Mouse (Mus musculus) left cerebral cortex, adult 2 months (tissue): ENCODE measurements around the gene Snx1. TPM values are rescaled to one million over a fixed set of nuclear protein-coding genes. Genes with fewer than 3 reads are reported as not detected.
A peak's percentile ranks its signal among the peaks of the same experiment; 100 is the strongest.

Experiments used
- DNase-seq, 2 experiments: peaks; one replicate each; pipeline ENCODE4 v3.0.0; 2021 to 2022; ENCODE audit warnings: low spot score in 2 of 2, mixed read lengths in 1 of 2; ENCODE audit errors: extremely low spot score in 1 of 2
- H3K27ac ChIP-seq: fragments of 200-600 bp; 2 replicates; pipeline ENCODE4 v1.8.1; 2022
- H3K4me3 ChIP-seq: fragments of 200-600 bp; 2 replicates; pipeline ENCODE4 v1.8.1; 2022
- CTCF ChIP-seq: fragments of 200-600 bp; IDR thresholded peaks from 2 replicates; pipeline ENCODE4 v1.8.1; 2022; ENCODE audit warnings: antibody characterized with exemption, mild to moderate bottlenecking, moderate library complexity
- intact Hi-C: fragments of 180-260 bp; cut with DNase I; formaldehyde crosslinking; loops from one replicate; pipeline ENCODE4 v1.15.1; 2025
- total RNA-seq, 2 experiments: library from RNA; stranded (reverse); gene quantifications; 2 replicates each; pipeline ENCODE4 v1.2.3; 2021

Gene Snx1
- total RNA-seq, 2 experiments from 2014 or later: 71.8 to 74.8 TPM

DNA sequence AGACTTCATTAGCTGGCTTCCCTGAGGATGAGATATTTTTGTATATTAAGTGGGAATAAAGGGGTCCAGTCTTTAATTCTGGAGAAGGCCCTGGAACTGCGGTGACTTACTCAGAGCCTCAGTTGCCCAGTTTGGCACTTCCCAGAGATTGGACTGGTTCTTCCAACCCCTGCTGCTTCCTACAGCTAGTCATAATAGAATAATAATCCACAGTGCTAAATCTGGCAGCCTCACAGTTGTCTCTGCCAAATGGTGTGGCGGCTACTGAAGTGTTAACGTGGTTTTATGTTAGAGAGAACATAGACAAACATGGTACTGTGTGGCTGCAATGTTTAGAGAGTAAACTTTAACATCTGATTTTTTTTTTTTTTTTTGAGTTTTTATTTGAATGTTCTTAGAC, 64.7 kb downstream of the Snx1 start:
- Histone ChIP-seq H3K27ac (no peak overlapping the region), H3K4me3 (peak overlapping the region; percentile 84)
- no peak for TF ChIP-seq CTCF
- intact Hi-C loops: loop anchor here (2.0 to 5.0 kb wide), 2 partner anchors 36 to 153 kb away; partner anchors contain the start of genes Csnk1g1 and Trip4
- DNase-seq: no peak

DNA sequence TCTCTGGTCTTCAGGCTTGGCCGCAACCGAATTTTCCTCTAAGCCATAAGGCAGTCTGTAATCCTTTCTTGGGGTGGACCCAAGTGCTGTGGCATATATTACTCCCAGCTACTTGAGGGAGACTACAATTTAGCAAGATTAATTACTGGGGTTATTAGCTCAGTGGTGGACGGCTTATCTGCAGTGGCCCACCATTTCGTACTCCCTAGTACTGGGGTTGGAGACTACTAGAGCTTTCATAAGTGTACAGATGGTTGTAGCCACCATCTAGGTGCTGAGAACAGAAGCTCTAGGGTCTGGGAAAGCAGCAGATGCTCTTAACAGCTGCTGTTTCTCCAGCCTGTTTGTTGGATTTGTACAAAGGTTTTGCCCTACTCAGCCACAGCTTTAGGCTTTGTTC, 65.4 kb downstream of the Snx1 start:
- intact Hi-C loops: loop anchor here (1.0 to 5.0 kb wide), 3 partner anchors 36 to 152 kb away; partner anchors contain the start of genes Csnk1g1 and Trip4
- no peak for TF ChIP-seq CTCF
- H3K4me3 ChIP-seq: peak overlapping the region; percentile 84
- DNase-seq: no peak
- no peak overlapping the region; the same call in 1 of the 2 replicates for H3K27ac ChIP-seq

DNA sequence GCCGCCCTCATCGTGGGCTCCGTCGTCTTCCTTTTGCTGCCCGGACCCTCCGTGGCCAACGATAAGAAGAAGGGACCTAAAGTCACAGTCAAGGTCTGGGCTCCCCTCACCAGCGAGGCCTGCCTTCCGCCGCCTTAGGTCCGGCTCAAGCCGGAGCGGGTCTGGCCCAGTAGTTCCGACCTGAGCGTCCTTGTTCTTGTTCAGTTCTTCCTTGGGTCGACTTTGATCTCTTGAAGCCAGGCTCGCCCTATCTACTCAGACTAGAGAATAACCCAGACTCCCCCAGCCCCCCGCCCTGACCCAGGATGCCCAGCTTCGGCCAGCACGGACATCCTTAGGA, 66.1 kb downstream of the Snx1 start:
- peak overlapping the region; percentile 88 for H3K27ac ChIP-seq
- TF ChIP-seq CTCF: no peak
- intact Hi-C loops: loop anchor here (1.0 to 5.0 kb wide), 3 partner anchors 37 to 151 kb away; partner anchors contain the start of genes Csnk1g1 and Trip4
- peak overlapping the region; percentile 84 for H3K4me3 ChIP-seq
- DNase-seq: no peak

DNA sequence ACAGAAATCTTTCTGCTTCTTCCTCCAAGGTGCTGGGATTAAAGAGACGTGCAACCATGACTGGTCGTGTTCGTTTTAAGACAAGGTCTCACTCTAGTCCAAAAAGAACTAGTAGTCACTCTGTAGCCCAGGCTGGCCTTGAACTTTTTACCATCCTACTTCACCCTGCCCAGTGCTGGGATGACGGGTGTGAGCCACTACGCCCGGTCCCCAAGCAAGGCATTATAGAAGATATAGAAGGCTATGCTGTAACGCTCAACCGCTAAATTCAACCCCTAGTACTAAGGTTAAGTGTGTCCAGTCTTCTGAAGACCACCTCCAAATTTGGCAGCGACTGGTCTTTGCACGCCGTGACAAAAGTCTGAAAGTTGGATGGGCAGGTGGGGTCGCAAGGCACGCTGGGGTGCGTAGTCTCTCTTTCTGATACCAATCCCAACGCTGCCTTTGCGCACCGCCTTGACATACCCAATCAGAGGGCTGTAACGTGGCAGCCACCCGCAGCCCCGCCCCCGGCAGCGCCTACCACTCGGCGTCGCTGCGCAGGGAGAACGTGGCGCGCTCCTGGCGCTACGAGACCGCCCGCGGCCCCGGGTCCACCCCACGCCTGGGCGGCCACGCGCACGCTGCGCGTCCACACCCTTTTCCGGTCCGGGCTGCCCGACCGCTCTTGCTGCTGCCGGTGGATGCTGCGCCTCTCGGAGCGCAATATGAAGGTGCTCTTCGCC, 66.6 kb downstream of the Snx1 start, which contains the start of gene Ppib:
Gene Ppib, plus strand, starts transcription at position 640 of the 725 bp plus-strand sequence.
- peak; percentile 98 for DNase-seq
- Histone ChIP-seq H3K27ac (peak within 1 kb of the TSS; percentile 88), H3K4me3 (peak within 1 kb of the TSS; percentile 84)
- intact Hi-C loops: loop anchor here (1.0 to 5.0 kb wide), 3 partner anchors 38 to 151 kb away; partner anchors contain the start of genes Csnk1g1 and Trip4
- no peak for TF ChIP-seq CTCF

DNA sequence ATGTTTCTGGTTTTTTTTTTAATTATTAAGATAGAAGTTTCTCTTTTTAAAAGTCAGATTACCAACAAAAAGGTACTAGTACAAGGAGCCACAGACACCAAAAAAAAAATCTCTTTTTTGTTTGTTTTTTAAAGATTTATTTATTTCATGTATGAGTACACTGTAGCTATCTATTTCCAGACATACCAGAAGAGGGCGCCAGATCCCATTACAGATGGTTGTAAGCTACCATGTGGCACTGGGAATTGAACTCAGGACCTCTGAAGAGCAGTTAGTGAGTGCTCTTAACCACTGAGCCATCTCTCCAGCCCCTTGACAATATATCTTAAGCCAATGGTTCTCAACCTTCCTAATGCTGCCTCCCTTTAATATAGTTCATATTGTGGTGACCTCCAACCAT, 72.8 kb downstream of the Snx1 start:
- no peak; the same call in 1 of the 2 replicates for TF ChIP-seq CTCF
- no peak overlapping the region for H3K4me3 ChIP-seq
- intact Hi-C loops: no loop called here
- DNase-seq: no peak
- no peak overlapping the region for H3K27ac ChIP-seq

DNA sequence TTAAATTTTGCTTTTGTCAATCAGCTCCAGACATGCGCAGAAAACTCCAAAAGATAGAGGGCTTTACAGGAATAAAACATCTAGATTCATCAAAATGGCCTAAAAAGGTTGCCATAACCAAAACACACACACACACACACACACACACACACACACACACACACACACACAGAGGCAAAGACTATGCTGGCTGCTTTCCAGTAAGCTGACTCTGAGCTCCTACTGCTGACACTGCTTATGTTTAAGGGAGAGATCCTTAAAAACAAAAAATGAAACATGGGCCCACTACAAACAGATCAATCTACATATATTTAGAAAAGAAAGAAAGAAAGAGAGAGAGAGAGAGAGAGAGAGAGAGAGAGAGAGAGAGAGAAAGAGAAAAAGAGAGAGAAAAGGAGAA, 73.7 kb downstream of the Snx1 start:
- Histone ChIP-seq H3K27ac (no peak overlapping the region), H3K4me3 (no peak overlapping the region)
- intact Hi-C loops: no loop called here
- TF ChIP-seq CTCF: no peak
- no peak for DNase-seq

DNA sequence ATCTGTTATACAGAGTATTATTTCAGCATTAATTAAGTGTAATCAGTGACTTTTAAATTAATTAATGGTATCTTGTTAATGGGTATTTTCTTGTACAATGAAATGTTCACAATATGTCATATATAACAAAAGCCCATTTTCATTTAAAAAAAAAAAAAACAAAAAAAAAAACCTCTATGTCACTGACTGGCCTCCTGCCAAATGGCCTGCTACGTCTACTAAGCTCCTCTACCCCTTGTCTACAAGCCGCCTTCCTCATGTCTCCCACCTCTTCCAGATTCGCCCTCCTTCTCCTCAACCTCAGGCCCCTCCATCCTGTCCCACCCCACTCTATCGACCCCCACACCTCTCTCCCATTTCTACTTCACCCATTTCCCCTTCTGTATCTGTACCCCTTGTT, 74.9 kb downstream of the Snx1 start:
- Histone ChIP-seq H3K27ac (no peak overlapping the region), H3K4me3 (no peak overlapping the region)
- no peak for TF ChIP-seq CTCF
- intact Hi-C loops: no loop called here
- no peak for DNase-seq

DNA sequence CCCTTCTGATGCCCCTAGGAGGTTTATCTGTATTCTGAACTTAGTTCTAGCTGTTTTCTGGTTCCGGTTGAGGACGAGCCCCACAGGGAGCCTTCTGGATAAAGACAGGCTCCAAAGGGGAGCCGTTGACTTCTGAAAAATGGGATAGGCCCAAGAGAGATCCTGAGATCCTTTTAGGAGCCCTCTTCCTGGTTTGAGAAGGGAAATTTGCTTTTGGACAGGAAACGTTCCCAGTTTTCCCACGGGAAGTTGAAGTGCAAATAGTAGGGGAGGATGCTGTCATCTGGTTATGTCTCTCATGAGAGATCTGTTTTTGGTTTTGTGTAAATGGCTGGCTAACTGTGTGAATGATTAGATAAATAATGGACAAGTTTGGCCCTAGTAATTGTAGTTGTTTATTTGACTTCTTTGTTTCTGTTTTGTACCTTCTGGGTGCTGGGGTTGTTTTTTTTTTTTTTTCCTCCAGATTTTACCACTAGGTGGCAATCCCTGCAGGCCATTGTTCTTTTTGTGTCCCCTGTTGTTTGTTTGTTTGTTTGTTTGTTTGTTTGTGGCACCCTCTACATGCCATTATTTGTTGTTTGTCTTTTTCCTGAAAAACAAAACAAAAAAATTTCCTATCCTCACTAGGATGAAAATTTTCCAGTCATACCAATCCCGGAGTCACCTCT, 76.3 kb downstream of the Snx1 start:
- Histone ChIP-seq H3K27ac (no peak overlapping the region), H3K4me3 (no peak overlapping the region)
- intact Hi-C loops: no loop called here
- TF ChIP-seq CTCF: peak; percentile 45
- no peak for DNase-seq

DNA sequence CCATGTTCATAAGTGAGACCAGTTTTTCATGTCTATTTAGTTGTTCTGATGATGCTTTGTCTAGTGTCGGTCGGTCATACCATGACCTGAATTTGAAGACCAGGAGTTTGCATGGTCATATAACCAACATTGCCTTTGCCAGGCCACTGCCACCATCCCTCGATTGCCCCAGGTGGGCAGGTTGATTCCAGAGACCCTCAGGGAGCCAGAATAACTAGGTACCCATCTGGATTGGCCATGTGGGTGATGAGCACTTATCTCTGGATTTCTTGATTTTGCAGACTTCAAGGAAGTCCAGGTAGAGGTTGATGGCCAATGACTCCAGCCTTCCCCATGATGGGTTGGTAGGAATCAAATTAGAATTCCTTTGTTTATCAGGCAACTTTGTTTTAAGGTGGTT, 83.1 kb downstream of the Snx1 start:
- no peak for DNase-seq
- H3K27ac ChIP-seq: no peak overlapping the region
- intact Hi-C loops: no loop called here
- no peak overlapping the region for H3K4me3 ChIP-seq
- TF ChIP-seq CTCF: no peak

DNA sequence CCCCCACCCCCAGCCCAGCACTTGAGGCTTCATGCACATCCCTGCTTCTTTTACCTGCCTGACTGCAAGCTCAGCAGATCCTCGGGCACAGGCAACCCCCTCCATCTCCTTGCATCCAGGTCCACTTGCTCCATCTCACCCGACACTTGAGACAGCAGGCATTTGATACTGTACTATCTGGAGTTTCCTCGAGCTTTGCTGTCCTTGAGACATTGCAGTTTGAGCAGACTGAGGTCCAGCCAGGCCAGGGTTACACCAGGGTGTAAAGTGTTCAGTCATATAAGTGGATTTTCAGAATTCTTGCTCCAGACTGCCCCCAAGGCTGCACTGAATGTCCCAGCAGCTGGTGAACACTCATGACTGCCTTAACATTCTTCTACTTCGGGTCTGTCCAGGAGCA, 84.1 kb downstream of the Snx1 start:
- DNase-seq: no peak
- intact Hi-C loops: no loop called here
- TF ChIP-seq CTCF: no peak
- Histone ChIP-seq H3K27ac (no peak overlapping the region), H3K4me3 (no peak overlapping the region)

DNA sequence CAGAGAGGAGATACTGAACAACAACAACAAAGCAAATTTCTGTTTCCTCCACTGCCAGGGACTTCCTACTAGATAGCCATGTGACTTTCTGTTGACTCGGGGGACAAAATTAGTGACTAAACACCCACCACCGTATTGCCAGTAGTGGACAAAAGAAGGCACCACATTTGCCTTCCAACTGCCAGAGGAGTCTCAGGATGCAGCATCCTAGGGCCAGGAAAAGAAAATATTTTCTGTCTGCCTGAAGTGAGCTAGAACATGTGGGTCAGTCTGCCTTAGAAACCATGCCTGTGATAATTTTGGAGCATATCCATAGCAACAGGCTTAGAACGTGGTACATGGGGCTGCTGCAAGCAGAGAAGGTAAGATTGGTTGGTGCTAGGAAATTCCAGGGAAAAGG, 85.6 kb downstream of the Snx1 start:
- intact Hi-C loops: no loop called here
- Histone ChIP-seq H3K4me3 (no peak overlapping the region), H3K27ac (peak overlapping the region; percentile 58)
- DNase-seq: no peak
- TF ChIP-seq CTCF: no peak

DNA sequence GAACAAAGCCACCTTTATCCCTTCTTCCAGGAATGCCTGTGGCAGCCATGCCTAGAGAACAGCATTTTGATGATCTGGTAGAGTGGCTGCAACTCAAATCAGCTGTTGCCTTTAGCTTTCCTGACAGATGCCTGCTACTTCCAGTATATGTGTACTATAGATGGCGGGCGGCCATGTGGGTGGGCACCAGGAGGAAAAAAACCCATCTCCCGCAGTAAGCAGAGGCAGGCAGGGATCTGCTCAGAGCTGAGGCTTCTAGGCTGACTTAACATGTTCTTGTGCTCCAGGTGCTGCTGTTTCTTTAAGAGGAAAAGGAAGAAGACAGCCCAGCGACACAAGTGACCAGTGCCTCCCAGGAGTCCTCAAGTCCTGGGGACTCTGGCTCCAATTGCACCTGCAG, 87.1 kb downstream of the Snx1 start:
- no peak for TF ChIP-seq CTCF
- no peak for DNase-seq
- intact Hi-C loops: no loop called here

More for the DNA sequence above, 87.1 kb downstream of the Snx1 start:
- Histone ChIP-seq H3K4me3 (no peak overlapping the region), H3K27ac (peak overlapping the region; percentile 58)
